Mouse (Mus musculus): ENCODE results near the gene Acsbg1. TPM values are rescaled to one million over a fixed set of nuclear protein-coding genes. Genes with fewer than 3 reads are reported as not detected.
A peak's percentile ranks its signal among the peaks of the same experiment; 100 is the strongest.

The Acsbg1 gene
- polyA plus RNA-seq, 1 experiment from 2014 or later: 0.43 TPM

DNA sequence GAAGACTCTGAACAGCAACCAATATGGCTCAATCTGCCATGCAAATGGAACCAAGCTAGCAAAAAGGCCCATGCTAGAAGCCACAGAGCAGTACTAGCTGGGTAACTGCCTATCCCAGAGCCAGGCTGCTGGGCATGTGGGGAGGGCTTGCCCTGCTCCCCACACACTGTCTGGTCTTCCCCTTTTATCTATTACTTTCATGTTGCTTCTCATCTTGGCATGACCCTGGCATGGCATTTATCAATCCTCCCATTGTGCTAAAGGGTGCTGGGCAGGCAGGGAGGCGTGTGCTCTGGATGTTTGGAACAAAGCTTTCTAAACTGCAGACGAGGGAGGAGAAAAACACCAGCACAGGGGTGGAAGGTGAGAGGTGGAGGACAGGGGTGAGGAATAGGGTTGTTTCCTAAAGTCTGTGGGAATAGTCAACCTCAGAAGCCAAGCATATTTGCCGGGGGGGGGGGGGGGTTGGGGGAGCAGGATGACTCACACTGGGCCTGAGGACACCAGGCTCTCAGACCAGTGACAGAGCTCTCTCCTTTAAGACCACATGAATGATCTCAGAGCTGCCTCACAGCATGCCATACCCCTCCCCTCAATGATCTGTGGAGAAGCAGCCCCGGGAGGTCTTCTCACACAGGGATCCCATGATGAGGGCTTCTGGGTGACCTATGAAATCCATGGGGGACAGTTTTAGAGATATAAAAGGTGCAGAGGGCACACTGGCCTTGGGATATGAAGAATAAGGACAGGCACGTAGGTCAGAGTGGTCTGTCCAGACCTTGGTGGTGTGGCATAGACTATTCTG, 24.0 kb downstream of the Acsbg1 start:
- no peak for ATAC-seq (ENCODE audit: low read depth)
- H3K4me1 ChIP-seq (replicated peaks; ENCODE audit: control insufficient read depth, insufficient read depth, low read length): no peaks in the 10 kb centered on the region
- no peak overlapping the region for H3K4me2 ChIP-seq (ENCODE audit: low read depth, low read length)
- H3K27me3 ChIP-seq (ENCODE audit: control insufficient read depth, insufficient read depth, low read depth, low read length): no peaks in the 10 kb centered on the region
- 52% methylated on average over 5 of the region's 5 CpGs for WGBS
- H3K9ac ChIP-seq (ENCODE audit: low read length): no peak overlapping the region
- H3K9me3 ChIP-seq (ENCODE audit: control insufficient read depth, low read length): no peaks in the 10 kb centered on the region
- H3K4me3 ChIP-seq (ENCODE audit: low read length): no peak overlapping the region
- no peak overlapping the region for H3K27ac ChIP-seq (ENCODE audit: low read length)
- H3K36me3 ChIP-seq (ENCODE audit: control insufficient read depth, insufficient read depth, low read length): no peaks in the 10 kb centered on the region

DNA sequence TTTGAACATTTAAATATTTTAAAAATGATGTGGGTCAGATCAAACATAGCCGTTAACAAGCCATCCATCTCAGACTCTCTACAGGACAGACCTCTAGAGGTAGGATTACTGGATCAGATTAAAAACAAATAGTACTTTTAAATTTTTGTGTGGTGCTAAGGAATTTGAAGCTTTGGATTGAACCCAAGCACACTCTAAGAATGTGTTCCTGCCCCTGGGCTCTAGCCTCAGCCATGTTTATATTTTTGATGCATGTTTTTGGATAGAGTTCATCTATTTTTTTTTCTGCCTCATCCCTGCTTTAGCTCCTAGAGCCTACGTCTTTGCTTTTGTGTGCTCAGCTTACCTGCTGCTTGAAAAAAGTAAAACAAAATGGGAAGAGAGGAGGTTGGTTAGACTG, 28.3 kb downstream of the Acsbg1 start:
- ATAC-seq (ENCODE audit: low read depth): no peak
- Histone ChIP-seq H3K9ac (ENCODE audit: low read length) (no peak overlapping the region), H3K4me1 (replicated peaks; ENCODE audit: control insufficient read depth, insufficient read depth, low read length) (no peaks in the 10 kb centered on the region), H3K9me3 (ENCODE audit: control insufficient read depth, low read length) (no peaks in the 10 kb centered on the region), H3K36me3 (ENCODE audit: control insufficient read depth, insufficient read depth, low read length) (no peaks in the 10 kb centered on the region), H3K4me3 (ENCODE audit: low read length) (no peak overlapping the region), H3K4me2 (ENCODE audit: low read depth, low read length) (no peak overlapping the region), H3K27me3 (ENCODE audit: control insufficient read depth, insufficient read depth, low read depth, low read length) (no peaks in the 10 kb centered on the region), H3K27ac (ENCODE audit: low read length) (no peak overlapping the region)
- 51% methylated on average over 2 of the region's 2 CpGs for WGBS

DNA sequence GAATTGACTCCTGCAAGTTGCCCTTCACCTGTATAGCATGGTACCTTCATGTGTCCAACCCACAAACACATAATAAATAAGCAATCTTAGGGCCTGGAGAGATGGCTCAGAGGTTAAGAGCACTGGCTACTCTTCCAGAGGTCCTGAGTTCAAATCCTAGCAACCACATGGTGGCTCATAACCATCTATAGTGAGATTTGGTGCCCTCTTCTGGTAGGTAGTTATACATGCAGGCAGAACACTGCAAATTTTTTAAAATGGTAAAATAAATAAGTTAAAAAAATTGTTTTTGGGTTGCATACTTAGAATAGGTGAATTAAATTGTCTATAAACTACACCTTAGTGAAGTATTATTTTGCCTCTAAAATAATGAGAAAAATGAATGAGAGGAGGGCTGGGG, 30.8 kb downstream of the Acsbg1 start:
- no peaks in the 10 kb centered on the region for H3K27me3 ChIP-seq (ENCODE audit: control insufficient read depth, insufficient read depth, low read depth, low read length)
- no peak overlapping the region for H3K9ac ChIP-seq (ENCODE audit: low read length)
- H3K36me3 ChIP-seq (ENCODE audit: control insufficient read depth, insufficient read depth, low read length): no peaks in the 10 kb centered on the region
- no peak overlapping the region for H3K4me3 ChIP-seq (ENCODE audit: low read length)
- H3K4me1 ChIP-seq (replicated peaks; ENCODE audit: control insufficient read depth, insufficient read depth, low read length): no peaks in the 10 kb centered on the region
- no peak overlapping the region for H3K4me2 ChIP-seq (ENCODE audit: low read depth, low read length)
- no peak overlapping the region for H3K27ac ChIP-seq (ENCODE audit: low read length)
- no peaks in the 10 kb centered on the region for H3K9me3 ChIP-seq (ENCODE audit: control insufficient read depth, low read length)
- no peak for ATAC-seq (ENCODE audit: low read depth)

DNA sequence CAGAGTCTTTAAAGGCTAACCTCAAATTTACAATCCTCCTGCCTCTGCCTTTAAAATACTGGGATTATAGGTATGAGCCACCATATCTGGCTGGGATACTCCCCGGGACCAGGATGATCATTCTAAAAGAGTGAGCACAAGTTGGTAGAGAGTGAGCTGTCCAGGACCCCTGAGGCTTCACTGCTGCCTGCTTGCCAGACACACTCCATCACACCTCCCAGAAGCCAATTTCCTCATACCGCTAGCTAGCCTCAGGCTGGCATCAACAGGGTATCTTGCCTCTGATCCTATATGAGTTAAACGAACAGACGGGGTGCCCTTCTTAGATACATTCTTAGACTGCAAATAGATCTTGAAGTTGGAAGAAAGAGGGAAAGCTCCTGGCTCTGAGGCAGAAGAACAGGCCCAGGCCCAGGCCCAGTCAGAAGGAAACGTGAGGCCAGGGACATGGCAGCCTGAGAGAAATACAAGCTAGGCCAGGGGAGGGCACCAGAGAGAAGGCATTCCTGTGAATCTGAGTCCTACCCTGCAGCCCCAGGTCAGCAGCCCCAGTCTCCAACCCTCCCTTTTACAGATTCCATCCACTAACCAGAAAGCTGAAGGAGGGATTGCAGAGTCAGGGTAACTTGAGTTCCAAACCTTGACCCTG, 31.9 kb downstream of the Acsbg1 start:
- Histone ChIP-seq H3K4me3 (ENCODE audit: low read length) (no peak overlapping the region), H3K4me1 (replicated peaks; ENCODE audit: control insufficient read depth, insufficient read depth, low read length) (no peaks in the 10 kb centered on the region), H3K27ac (ENCODE audit: low read length) (no peak overlapping the region), H3K36me3 (ENCODE audit: control insufficient read depth, insufficient read depth, low read length) (no peaks in the 10 kb centered on the region), H3K9ac (ENCODE audit: low read length) (no peak overlapping the region), H3K4me2 (ENCODE audit: low read depth, low read length) (no peak overlapping the region), H3K27me3 (ENCODE audit: control insufficient read depth, insufficient read depth, low read depth, low read length) (no peaks in the 10 kb centered on the region), H3K9me3 (ENCODE audit: control insufficient read depth, low read length) (no peaks in the 10 kb centered on the region)
- ATAC-seq (ENCODE audit: low read depth): no peak
- 79% methylated on average over 5 of the region's 5 CpGs for WGBS

DNA sequence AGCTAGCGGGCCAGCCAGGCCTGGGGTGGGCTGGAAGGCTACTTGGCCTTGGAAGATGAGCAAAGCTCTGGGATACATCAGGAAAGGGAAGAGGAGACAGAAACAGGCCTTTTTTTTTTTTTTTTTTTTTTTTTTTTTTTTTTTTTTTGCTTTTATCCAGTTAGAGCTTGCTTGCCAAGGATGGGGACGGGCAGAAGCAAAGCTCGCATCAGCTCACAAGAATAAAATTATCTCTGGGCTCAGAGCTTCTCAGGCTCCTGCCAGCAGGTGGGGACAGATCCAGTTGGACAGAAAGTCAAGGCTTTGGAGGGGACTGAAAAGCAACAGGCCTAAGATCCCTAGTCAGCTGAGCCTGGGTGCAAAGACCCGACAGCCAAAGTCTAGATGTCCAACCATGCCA, 32.9 kb downstream of the Acsbg1 start:
- WGBS: 77% methylated on average over 4 of the region's 4 CpGs
- ATAC-seq (ENCODE audit: low read depth): no peak
- H3K27ac ChIP-seq (ENCODE audit: low read length): no peak overlapping the region

DNA sequence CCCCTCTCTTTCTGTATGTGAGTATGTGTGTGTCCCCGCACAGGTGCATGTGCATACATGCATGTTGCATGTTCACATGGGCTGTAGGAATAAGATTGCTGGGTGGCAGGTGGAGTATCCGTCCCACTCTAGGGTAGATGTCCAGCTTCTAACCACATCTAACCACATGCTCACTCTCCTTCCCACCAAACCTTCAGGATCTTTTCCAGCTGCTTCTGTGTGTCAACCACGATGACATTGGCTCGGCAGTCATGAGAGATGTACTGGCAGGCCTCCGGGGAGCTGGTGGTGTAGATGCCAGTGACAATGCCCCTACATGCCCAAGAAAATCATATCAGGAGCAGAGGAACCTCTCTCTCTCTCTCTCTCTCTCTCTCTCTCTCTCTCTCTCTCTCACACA, 34.4 kb downstream of the Acsbg1 start:
- ATAC-seq (ENCODE audit: low read depth): no peak
- Histone ChIP-seq H3K27me3 (ENCODE audit: control insufficient read depth, insufficient read depth, low read depth, low read length) (no peaks in the 10 kb centered on the region), H3K4me1 (replicated peaks; ENCODE audit: control insufficient read depth, insufficient read depth, low read length) (no peaks in the 10 kb centered on the region), H3K4me2 (ENCODE audit: low read depth, low read length) (no peak overlapping the region), H3K9me3 (ENCODE audit: control insufficient read depth, low read length) (no peaks in the 10 kb centered on the region), H3K4me3 (ENCODE audit: low read length) (no peak overlapping the region), H3K27ac (ENCODE audit: low read length) (no peak overlapping the region), H3K9ac (ENCODE audit: low read length) (no peak overlapping the region), H3K36me3 (ENCODE audit: control insufficient read depth, insufficient read depth, low read length) (no peaks in the 10 kb centered on the region)
- WGBS: 84% methylated on average over 5 of the region's 5 CpGs

More for the DNA sequence above, 32.9 kb downstream of the Acsbg1 start:
- Histone ChIP-seq H3K4me2 (ENCODE audit: low read depth, low read length) (no peak overlapping the region), H3K9ac (ENCODE audit: low read length) (no peak overlapping the region), H3K9me3 (ENCODE audit: control insufficient read depth, low read length) (no peaks in the 10 kb centered on the region), H3K27me3 (ENCODE audit: control insufficient read depth, insufficient read depth, low read depth, low read length) (no peaks in the 10 kb centered on the region), H3K4me3 (ENCODE audit: low read length) (no peak overlapping the region), H3K4me1 (replicated peaks; ENCODE audit: control insufficient read depth, insufficient read depth, low read length) (no peaks in the 10 kb centered on the region), H3K36me3 (ENCODE audit: control insufficient read depth, insufficient read depth, low read length) (no peaks in the 10 kb centered on the region)

DNA sequence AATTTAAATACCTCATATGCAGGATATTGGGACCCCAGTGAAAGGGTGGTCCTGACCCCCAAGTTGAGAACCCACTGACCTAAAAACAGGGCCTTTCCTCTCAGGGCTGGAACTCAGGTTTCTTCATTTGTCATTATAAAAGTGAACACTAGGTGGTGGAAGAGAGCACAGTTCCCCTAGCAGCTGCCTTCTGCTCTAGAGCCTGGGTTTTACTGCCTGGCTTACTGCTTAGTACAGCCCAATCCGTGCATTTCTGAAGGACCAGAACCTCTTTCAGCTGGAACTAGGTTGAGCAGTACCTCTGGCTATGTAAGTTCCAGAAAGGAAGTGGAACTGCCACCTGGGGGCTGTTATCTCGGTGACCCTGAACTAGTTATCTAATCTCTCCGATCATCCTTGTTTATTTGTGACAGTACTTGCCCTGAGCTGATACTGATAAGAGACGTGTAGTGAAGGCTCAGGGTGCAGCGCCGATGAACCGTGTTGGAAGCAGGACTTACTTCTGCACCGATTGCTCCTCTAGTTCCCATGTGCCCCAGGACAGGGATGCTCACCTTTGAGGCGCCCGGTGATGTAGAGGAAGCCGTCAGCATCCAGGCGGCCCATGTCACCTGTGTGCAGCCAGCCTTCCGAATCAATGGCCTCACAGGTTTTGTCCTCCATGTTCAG, 47.4 kb downstream of the Acsbg1 start:
- Histone ChIP-seq H3K4me3 (ENCODE audit: low read length) (no peak overlapping the region), H3K27me3 (ENCODE audit: control insufficient read depth, insufficient read depth, low read depth, low read length) (no peaks in the 10 kb centered on the region), H3K9ac (ENCODE audit: low read length) (no peak overlapping the region), H3K27ac (ENCODE audit: low read length) (no peak overlapping the region), H3K4me2 (ENCODE audit: low read depth, low read length) (no peak overlapping the region), H3K36me3 (ENCODE audit: control insufficient read depth, insufficient read depth, low read length) (no peaks in the 10 kb centered on the region), H3K4me1 (replicated peaks; ENCODE audit: control insufficient read depth, insufficient read depth, low read length) (no peaks in the 10 kb centered on the region), H3K9me3 (ENCODE audit: control insufficient read depth, low read length) (no peaks in the 10 kb centered on the region)
- WGBS: 32% methylated on average over 13 of the region's 13 CpGs
- ATAC-seq (ENCODE audit: low read depth): peak; percentile 47; the same call in 1 of the 2 replicates

DNA sequence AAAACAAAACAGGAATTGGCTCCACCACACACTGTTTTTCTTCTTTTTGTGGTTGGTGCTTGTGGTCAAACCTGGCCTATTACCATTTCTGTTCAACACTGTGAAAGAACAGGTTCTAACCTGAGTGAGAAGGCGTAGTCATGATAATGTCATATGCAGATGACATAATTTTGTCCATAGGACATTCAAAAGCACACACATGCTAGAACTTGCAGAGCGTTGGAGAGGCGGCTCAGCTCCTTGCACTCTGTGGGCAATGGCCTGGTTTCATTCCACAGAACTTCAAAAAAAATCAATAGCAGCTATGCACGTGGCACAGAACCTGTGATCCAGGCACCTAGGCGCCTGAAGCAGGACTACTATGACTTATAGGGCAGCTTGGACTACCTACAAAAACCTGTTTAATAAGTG, 48.9 kb downstream of the Acsbg1 start:
- Histone ChIP-seq H3K4me2 (ENCODE audit: low read depth, low read length) (no peak overlapping the region), H3K9me3 (ENCODE audit: control insufficient read depth, low read length) (no peaks in the 10 kb centered on the region), H3K9ac (ENCODE audit: low read length) (no peak overlapping the region), H3K4me1 (replicated peaks; ENCODE audit: control insufficient read depth, insufficient read depth, low read length) (no peaks in the 10 kb centered on the region), H3K27me3 (ENCODE audit: control insufficient read depth, insufficient read depth, low read depth, low read length) (no peaks in the 10 kb centered on the region), H3K4me3 (ENCODE audit: low read length) (no peak overlapping the region), H3K27ac (ENCODE audit: low read length) (no peak overlapping the region), H3K36me3 (ENCODE audit: control insufficient read depth, insufficient read depth, low read length) (no peaks in the 10 kb centered on the region)
- no peak for ATAC-seq (ENCODE audit: low read depth)
- WGBS: 80% methylated on average over 5 of the region's 5 CpGs

DNA sequence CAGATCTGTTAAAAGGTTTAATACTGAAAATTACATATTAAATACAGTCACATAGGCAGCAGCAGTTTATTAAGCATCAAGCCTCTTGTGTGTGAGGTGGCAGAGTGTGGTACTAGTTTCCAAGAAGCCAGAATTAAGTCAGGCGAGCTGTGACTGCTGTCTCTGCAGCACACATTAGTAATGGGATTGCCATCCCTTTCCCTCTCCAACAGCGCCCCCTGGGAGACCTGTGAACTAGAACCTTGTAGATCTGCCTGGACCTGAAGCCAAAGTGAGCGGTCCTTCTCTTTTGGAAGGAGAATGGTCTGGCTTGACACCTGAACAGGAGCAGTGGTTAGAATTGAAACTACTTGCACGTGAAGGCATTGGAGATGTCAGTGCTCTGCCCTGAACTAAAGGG, 56.8 kb downstream of the Acsbg1 start:
- no peak overlapping the region for H3K9ac ChIP-seq (ENCODE audit: low read length)
- WGBS: 46% methylated on average over 4 of the region's 4 CpGs
- H3K4me2 ChIP-seq (ENCODE audit: low read depth, low read length): no peak overlapping the region
- H3K9me3 ChIP-seq (ENCODE audit: control insufficient read depth, low read length): no peaks in the 10 kb centered on the region
- no peak for ATAC-seq (ENCODE audit: low read depth)
- no peak overlapping the region for H3K27ac ChIP-seq (ENCODE audit: low read length)
- H3K36me3 ChIP-seq (ENCODE audit: control insufficient read depth, insufficient read depth, low read length): peaks cover 5% of the 10 kb centered on the region
- H3K4me3 ChIP-seq (ENCODE audit: low read length): no peak overlapping the region
- H3K4me1 ChIP-seq (replicated peaks; ENCODE audit: control insufficient read depth, insufficient read depth, low read length): no peaks in the 10 kb centered on the region
- H3K27me3 ChIP-seq (ENCODE audit: control insufficient read depth, insufficient read depth, low read depth, low read length): no peaks in the 10 kb centered on the region

All from lung, embryonic 16.5 days (tissue).